Mouse (Mus musculus): ENCODE results near the gene Riox1.
"Not testable (repeated sequence)": the region's sequence is repeated elsewhere in the genome, so short reads cannot be mapped to it uniquely, and the experiment has no call there.

DNA sequence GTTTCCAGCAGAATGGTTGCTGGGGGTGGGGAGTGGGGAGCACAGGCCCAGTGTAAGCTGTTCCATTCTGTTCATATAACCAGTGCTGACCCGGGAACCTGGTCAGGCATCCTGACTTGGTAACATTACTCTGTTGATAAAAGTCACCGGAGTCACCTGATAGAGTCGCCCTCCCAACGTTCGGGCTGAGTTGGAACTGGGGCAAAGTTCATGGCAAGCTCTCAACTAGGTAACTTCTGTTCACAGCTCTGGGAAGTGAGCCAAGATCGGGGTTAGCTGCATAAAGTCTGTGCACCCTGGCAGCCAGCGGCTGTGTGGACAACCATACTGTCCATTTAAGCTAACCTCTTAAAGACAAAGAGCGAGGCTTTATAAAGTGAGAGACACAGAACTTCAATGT is 48.8 kb downstream of the Riox1 start:
- TF ChIP-seq CTCF (IDR thresholded peaks at IDR 0.05; ENCODE audit: control insufficient read depth, insufficient read depth, insufficient read length); CEBPB (IDR thresholded peaks at IDR 0.05; ENCODE audit: low read depth); MYOG (IDR thresholded peaks at IDR 0.05; ENCODE audit: control insufficient read depth, extremely low read depth, insufficient read length); FOSL1 (IDR thresholded peaks at IDR 0.05; ENCODE audit: insufficient read depth, low read length, poor library complexity, severe bottlenecking); MAX (IDR thresholded peaks at IDR 0.05): not testable (repeated sequence)
